Mouse (Mus musculus) erythroblast, embryonic 14.5 days (primary cell): Measurements from ENCODE around the gene Kat6b. TPM values are rescaled to one million over a fixed set of nuclear protein-coding genes. Genes with fewer than 3 reads are reported as not detected.
"Not testable (repeated sequence)": the region's sequence is repeated elsewhere in the genome, so short reads cannot be mapped to it uniquely, and the experiment has no call there.

ENCODE experiments used
- H3K27me3 ChIP-seq: 2 replicates; pipeline ENCODE4 v1.6.1; 2012; ENCODE audit warnings: inconsistent platforms; ENCODE audit not compliant: control insufficient read depth
- H3K36me3 ChIP-seq: 2 replicates; pipeline ENCODE4 v1.6.1; 2012; ENCODE audit warnings: mild to moderate bottlenecking, inconsistent platforms; ENCODE audit not compliant: control insufficient read depth
- H3K4me1 ChIP-seq: 2 replicates; pipeline ENCODE4 v1.6.1; 2012; ENCODE audit warnings: inconsistent platforms; ENCODE audit not compliant: control insufficient read depth
- H3K4me3 ChIP-seq: replicated peaks from 2 replicates; pipeline ENCODE3; 2012; ENCODE audit warnings: moderate library complexity, mild to moderate bottlenecking, inconsistent platforms
- H3K9me3 ChIP-seq: 2 replicates; pipeline ENCODE4 v1.6.1; 2012; ENCODE audit warnings: low read length, inconsistent platforms, mixed read lengths; ENCODE audit not compliant: control insufficient read depth
- GATA1 ChIP-seq: IDR thresholded peaks from 2 replicates; pipeline ENCODE4 v1.6.1; 2012; ENCODE audit warnings: low read length, inconsistent platforms, mixed read lengths
- TAL1 ChIP-seq: IDR thresholded peaks from 3 replicates; pipeline ENCODE4 v1.6.1; 2012; ENCODE audit warnings: low read length, inconsistent platforms, mixed read lengths
- polyA plus RNA-seq: library from polyadenylated mRNA; stranded (reverse); fragments of >175 nt; gene quantifications from 2 replicates; pipeline ENCODE4 v1.2.3, GENCODE M21; 2012

The Kat6b gene
- polyA plus RNA-seq, 1 experiment, result 0.10 TPM

- no peak for TF ChIP-seq GATA1
- H3K36me3 ChIP-seq, result no peaks in the 10 kb centered on the region; the same call in 1 of the 2 replicates
- H3K27me3 ChIP-seq, result no peaks in the 10 kb centered on the region
Observed at GRCm38 (mm10) chr14:21511438-21511837, 30.2 kb downstream of the Kat6b start.

GRCm38 (mm10) chr14:21515505-21515904, 34.3 kb downstream of the Kat6b start:
- Histone ChIP-seq H3K4me3 (no peak overlapping the region), H3K36me3 (peaks cover 14% of the 10 kb centered on the region), H3K4me1 (peaks cover 25% of the 10 kb centered on the region), H3K9me3 (no peaks in the 10 kb centered on the region), H3K27me3 (no peaks in the 10 kb centered on the region)
- no peak for TF ChIP-seq TAL1
- no peak for TF ChIP-seq GATA1

More at GRCm38 (mm10) chr14:21511438-21511837, 30.2 kb downstream of the Kat6b start:
- peaks cover 6% of the 10 kb centered on the region for H3K4me1 ChIP-seq
- no peaks in the 10 kb centered on the region for H3K9me3 ChIP-seq
- H3K4me3 ChIP-seq, result no peak overlapping the region

GRCm38 (mm10) chr14:21519307-21519706, 38.1 kb downstream of the Kat6b start:
- Histone ChIP-seq H3K27me3 (no peaks in the 10 kb centered on the region), H3K9me3 (no peaks in the 10 kb centered on the region), H3K4me3 (no peak overlapping the region), H3K36me3 (peaks cover 14% of the 10 kb centered on the region), H3K4me1 (peaks cover 38% of the 10 kb centered on the region)
- no peak for TF ChIP-seq GATA1
- TF ChIP-seq TAL1, result no peak

GRCm38 (mm10) chr14:21520496-21520895, 39.3 kb downstream of the Kat6b start:
- no peak overlapping the region for H3K4me3 ChIP-seq
- H3K27me3 ChIP-seq, result no peaks in the 10 kb centered on the region
- H3K9me3 ChIP-seq, result no peaks in the 10 kb centered on the region
- no peak for TF ChIP-seq TAL1
- TF ChIP-seq GATA1, result no peak
- peaks cover 14% of the 10 kb centered on the region for H3K36me3 ChIP-seq
- peaks cover 32% of the 10 kb centered on the region for H3K4me1 ChIP-seq

GRCm38 (mm10) chr14:21521496-21521895, 40.3 kb downstream of the Kat6b start:
- not testable (repeated sequence) for H3K27me3 ChIP-seq, H3K4me3 ChIP-seq, H3K9me3 ChIP-seq
- H3K36me3 ChIP-seq, result peaks cover 14% of the 10 kb centered on the region
- H3K4me1 ChIP-seq, result peaks cover 32% of the 10 kb centered on the region

GRCm38 (mm10) chr14:21522312-21522978, 41.2 kb downstream of the Kat6b start:
- peaks cover 5% of the 10 kb centered on the region for H3K36me3 ChIP-seq
- TF ChIP-seq GATA1 (no peak), TAL1 (no peak)

GRCm38 (mm10) chr14:21523234-21523633, 42.0 kb downstream of the Kat6b start:
- Histone ChIP-seq H3K4me3 (no peak overlapping the region), H3K36me3 (peaks cover 2% of the 10 kb centered on the region), H3K27me3 (no peaks in the 10 kb centered on the region), H3K9me3 (no peaks in the 10 kb centered on the region), H3K4me1 (peaks cover 36% of the 10 kb centered on the region)
- TF ChIP-seq GATA1, result no peak
- no peak for TF ChIP-seq TAL1

More at GRCm38 (mm10) chr14:21522312-21522978, 41.2 kb downstream of the Kat6b start:
- Histone ChIP-seq H3K9me3 (no peaks in the 10 kb centered on the region), H3K27me3 (no peaks in the 10 kb centered on the region), H3K4me1 (peaks cover 32% of the 10 kb centered on the region), H3K4me3 (no peak overlapping the region)

- Histone ChIP-seq H3K9me3 (no peaks in the 10 kb centered on the region), H3K36me3 (no peaks in the 10 kb centered on the region; the same call in 1 of the 2 replicates), H3K27me3 (no peaks in the 10 kb centered on the region), H3K4me3 (no peak overlapping the region), H3K4me1 (peaks cover 34% of the 10 kb centered on the region)
- TF ChIP-seq TAL1, result no peak
- no peak for TF ChIP-seq GATA1
Observed at GRCm38 (mm10) chr14:21523851-21524441, 42.7 kb downstream of the Kat6b start.

GRCm38 (mm10) chr14:21525674-21526073, 44.4 kb downstream of the Kat6b start:
- no peak overlapping the region for H3K4me3 ChIP-seq
- H3K27me3 ChIP-seq, result no peaks in the 10 kb centered on the region
- H3K4me1 ChIP-seq, result peaks cover 19% of the 10 kb centered on the region
- no peaks in the 10 kb centered on the region for H3K9me3 ChIP-seq
- TF ChIP-seq GATA1 (no peak), TAL1 (no peak)
- H3K36me3 ChIP-seq, result no peaks in the 10 kb centered on the region
